ENCODE assay signal across 25 mouse cellular contexts in genomic region chr17:31503936-31504335, GRCm38 (mm10). TPM values are rescaled to one million over a fixed set of nuclear protein-coding genes. Genes with fewer than 3 reads are reported as not detected.
A peak's percentile ranks its signal among the peaks of the same experiment; 100 is the strongest.
DNase-seq lines count a peak whose midpoint lies in the region; ATAC-seq and TF ChIP-seq lines count a peak whose summit lies in the region.
"Had no signal": no experiment of that assay in that cellular context is flagged by ENCODE, and none has a peak within 500 bp of the region (broad histone marks: within the 10 kb centered on the region; RNA-seq: fewer than 3 reads in every experiment).

No protein-coding gene starts in this region.

- H3K9me3 ChIP-seq in lung, postnatal 0 days (ENCODE audit: low read length): no peaks in the 10 kb centered on the region
- H3K9me3 ChIP-seq: forebrain, embryonic 10.5 days; heart, embryonic 10.5 days; heart, embryonic 13.5 days; hindbrain, embryonic 12.5 days; hindbrain, embryonic 15.5 days had no signal

- no peak overlapping the region for H3K27ac ChIP-seq in lung, postnatal 0 days (ENCODE audit: low read length)
- H3K27ac ChIP-seq: forebrain, embryonic 10.5 days; heart, adult 2 months; heart, embryonic 10.5 days; heart, embryonic 13.5 days; hindbrain, embryonic 12.5 days; hindbrain, embryonic 15.5 days had no signal

- ATAC-seq in frontal cortex, adult (ENCODE audit: low TSS enrichment): peak; percentile 39
- no peak for ATAC-seq in lung, postnatal 0 days
- ATAC-seq: forebrain, embryonic 14.5 days had no signal

- no peaks in the 10 kb centered on the region for H3K27me3 ChIP-seq in lung, postnatal 0 days (replicated peaks; ENCODE audit: insufficient read depth, low read length)
- H3K27me3 ChIP-seq: CH12.LX; heart, embryonic 13.5 days; hindbrain, embryonic 12.5 days; hindbrain, embryonic 15.5 days had no signal

- TF ChIP-seq CTCF in lung, postnatal 0 days (IDR thresholded peaks at IDR 0.05): no peak

- no peak overlapping the region for H3K4me3 ChIP-seq in lung, postnatal 0 days (ENCODE audit: low read depth, low read length)
- H3K4me3 ChIP-seq: forebrain, embryonic 10.5 days; heart, adult 2 months; heart, embryonic 10.5 days; heart, embryonic 13.5 days; hindbrain, embryonic 12.5 days; hindbrain, embryonic 15.5 days had no signal

- DNase-seq in frontal cortex, postnatal 25 days (ENCODE audit: low spot score in 2 of 2): no peak
- DNase-seq in right cerebral cortex, adult 18-20 months: peak; percentile 42
- no peak for DNase-seq in right cerebral cortex, postnatal 10 days (ENCODE audit: low spot score in 2 of 2)
- DNase-seq in brain, adult 2 months (ENCODE audit: low read depth, low spot score): peak; percentile 79
- DNase-seq in ovary, postnatal 36 days (ENCODE audit: low spot score): no peak
- DNase-seq in lung, postnatal 0 days (ENCODE audit: low spot score): no peak
- DNase-seq: adrenal gland, postnatal 10 days; adrenal gland, postnatal 36 days; B cell, adult 2 months; cerebellum, adult 11 months; cerebellum, adult 9-11 months; cerebellum, postnatal 25 days; forebrain, postnatal 0 days; gastrocnemius, postnatal 10 days; gastrocnemius, postnatal 36 days; heart, adult 2 months; heart, postnatal 14 days had no signal

- no peak overlapping the region for H3K9ac ChIP-seq in lung, postnatal 0 days (replicated peaks; ENCODE audit: low read depth)
- H3K9ac ChIP-seq: forebrain, postnatal 0 days; hindbrain, embryonic 12.5 days; hindbrain, embryonic 15.5 days had no signal

- peaks cover 6% of the 10 kb centered on the region; the same call in 1 of the 2 replicates for H3K36me3 ChIP-seq in lung, postnatal 0 days (ENCODE audit: insufficient read depth, low read length)

- H3K4me1 ChIP-seq in lung, postnatal 0 days (ENCODE audit: insufficient read depth, low read depth, low read length): no peaks in the 10 kb centered on the region
- H3K4me1 ChIP-seq: hindbrain, embryonic 15.5 days had no signal

- no peak overlapping the region for H3K4me2 ChIP-seq in lung, postnatal 0 days (replicated peaks; ENCODE audit: low read depth, low read length)
- H3K4me2 ChIP-seq: heart, embryonic 13.5 days; hindbrain, embryonic 12.5 days; hindbrain, embryonic 15.5 days had no signal

- WGBS in lung, postnatal 0 days: 85% methylated on average over 2 of the region's 2 CpGs

- TF ChIP-seq EP300 in lung, postnatal 0 days (IDR thresholded peaks at IDR 0.05): no peak

RNA-seq across cellular contexts. Expression of gene Wdr4, which starts 15.8 kb away (rescaled TPM):
- 9.8 and 12.1 TPM in 2 replicates for polyA plus RNA-seq in lung, postnatal 0 days (2015; fragmentation: Nextera tagmentation; extraction: Ambion mirVana)

RNA-seq across cellular contexts. Expression of gene Ndufv3, which starts 16.0 kb away (rescaled TPM):
- 207 and 233 TPM in 2 replicates for polyA plus RNA-seq in lung, postnatal 0 days (2015; fragmentation: Nextera tagmentation; extraction: Ambion mirVana)

Comparison
In these comparisons a context has a peak if more than half of its experiments do, and no peak if none do; other contexts are left out.
1. DNase-seq: peak in right cerebral cortex, adult 18-20 months (single experiment) and brain, adult 2 months (single experiment); none in frontal cortex, postnatal 25 days (0 of 2), right cerebral cortex, postnatal 10 days (0 of 2), ovary, postnatal 36 days (single experiment) and lung, postnatal 0 days (single experiment).